Mouse (Mus musculus): ENCODE measurements around the gene Ankrd2.

DNA sequence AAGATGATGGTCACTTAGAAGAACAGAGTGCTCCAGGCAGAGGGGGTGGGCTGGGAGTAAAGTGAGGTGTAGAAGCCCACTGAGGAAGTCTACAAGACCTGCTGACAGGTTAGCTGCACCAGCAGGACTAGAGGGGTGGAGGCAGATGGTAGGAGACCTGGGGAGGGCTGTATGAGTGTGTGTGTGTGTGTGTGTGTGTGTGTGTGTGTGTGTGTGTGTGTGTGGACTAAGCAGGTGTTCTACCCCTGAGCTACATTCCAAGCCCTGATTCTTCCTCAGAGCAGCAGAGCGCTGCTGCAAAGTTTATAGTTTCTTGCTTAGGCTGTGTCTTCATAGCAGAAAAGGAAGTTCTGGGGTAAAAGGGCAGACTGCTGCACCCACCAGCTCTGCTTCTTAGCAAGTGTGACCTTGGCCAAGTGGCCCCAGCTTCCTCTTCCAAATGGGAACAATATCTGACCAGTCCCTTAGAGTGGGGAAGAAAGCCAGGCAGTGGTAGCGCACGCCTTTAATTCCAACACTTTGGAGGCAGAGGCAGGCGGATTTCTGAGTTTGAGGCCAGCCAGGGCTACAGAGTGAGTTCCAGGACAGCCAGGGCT is 36.0 kb upstream of the Ankrd2 start:
- TF ChIP-seq CTCF (IDR thresholded peaks at IDR 0.05) (no peak), EP300 (IDR thresholded peaks at IDR 0.05; ENCODE audit: insufficient read depth, low read depth, low read length) (no peak), POLR2A (IDR thresholded peaks at IDR 0.05; ENCODE audit: insufficient read depth, low read depth, low read length) (no peak)

All from heart, adult 2 months (tissue).